Mouse (Mus musculus) heart, embryonic 14.5 days (tissue): ENCODE data around the gene Itga1. TPM values are rescaled to one million over a fixed set of nuclear protein-coding genes. Genes with fewer than 3 reads are reported as not detected.
A peak's percentile ranks its signal among the peaks of the same experiment; 100 is the strongest.

ENCODE experiments used
- ATAC-seq: fragments of 200-750 bp; cut with Nextera tagmentation; 2 replicates; pipeline ENCODE4 v1.8.0; 2017; ENCODE audit warnings: low read depth, moderate TSS enrichment; ENCODE audit not compliant: insufficient number of reproducible peaks, insufficient read depth, low FRiP score
- H3K27ac ChIP-seq, 2 experiments: fragments of 200-500 bp in 1 of 2; fragments of 300-500 bp in 1 of 2; sonication (generic) in 1 of 2; replicated peaks in 1 of 2; 2 replicates each; pipeline ENCODE4 v1.5.1; 2012 to 2014; ENCODE audit warnings: low read depth in 2 of 2, low read length in 2 of 2, control low read depth in 1 of 2, mild to moderate bottlenecking in 1 of 2, mixed read lengths in 1 of 2; ENCODE audit not compliant: control insufficient read depth in 1 of 2, insufficient read depth in 1 of 2
- H3K27me3 ChIP-seq: fragments of 300-500 bp; sonication (generic); 2 replicates; pipeline ENCODE4 v1.6.1; 2014; ENCODE audit warnings: mild to moderate bottlenecking, low read length, control low read depth; ENCODE audit not compliant: control insufficient read depth, insufficient read depth
- H3K36me3 ChIP-seq: fragments of 300-500 bp; sonication (generic); 2 replicates; pipeline ENCODE4 v1.6.1; 2014; ENCODE audit warnings: mild to moderate bottlenecking, control low read depth, low read length, mixed read lengths; ENCODE audit not compliant: control insufficient read depth, insufficient read depth
- H3K4me1 ChIP-seq, 2 experiments: fragments of 200-500 bp in 1 of 2; fragments of 300-500 bp in 1 of 2; sonication (generic) in 1 of 2; 2 replicates each; pipeline ENCODE4 v1.6.1; 2012 to 2014; ENCODE audit warnings: low read length in 2 of 2, control low read depth in 1 of 2, mixed read lengths in 1 of 2; ENCODE audit not compliant: control insufficient read depth in 2 of 2, insufficient read depth in 2 of 2
- H3K4me2 ChIP-seq: fragments of 300-500 bp; sonication (generic); 2 replicates; pipeline ENCODE4 v1.6.1; 2014; ENCODE audit warnings: mild to moderate bottlenecking, low read length
- H3K4me3 ChIP-seq, 2 experiments: fragments of 200-500 bp in 1 of 2; fragments of 300-500 bp in 1 of 2; sonication (generic) in 1 of 2; 2 replicates each; pipeline ENCODE4 v1.5.1; 2012 to 2014; ENCODE audit warnings: low read length in 2 of 2, mild to moderate bottlenecking in 2 of 2, control low read depth in 1 of 2, low read depth in 1 of 2, moderate library complexity in 1 of 2; ENCODE audit not compliant: control insufficient read depth in 1 of 2, insufficient read depth in 1 of 2
- H3K9ac ChIP-seq: fragments of 300-500 bp; sonication (generic); 2 replicates; pipeline ENCODE4 v1.6.1; 2014; ENCODE audit warnings: mild to moderate bottlenecking, low read length
- H3K9me3 ChIP-seq: fragments of 300-500 bp; sonication (generic); 2 replicates; pipeline ENCODE4 v1.6.1; 2016; ENCODE audit warnings: low read length, control low read depth; ENCODE audit not compliant: control insufficient read depth
- WGBS: fragments of 180-500 bp; shearing (Covaris S2); extraction: QIAGEN DNeasy Blood & Tissue Kit; methylation state at CpG from one replicate; pipeline ENCODE4 v1.1.7; 2014; 5-methylcytosine and 5-hydroxymethylcytosine counted together
- polyA plus RNA-seq: library from polyadenylated mRNA; unstranded; fragments of >200 nt; fragmentation: Nextera tagmentation; extraction: Ambion mirVana; gene quantifications from 2 replicates; pipeline ENCODE4 v1.2.1, GENCODE M21; 2014

Gene Itga1
- polyA plus RNA-seq, 1 experiment from 2014 or later: 32.6 TPM

DNA sequence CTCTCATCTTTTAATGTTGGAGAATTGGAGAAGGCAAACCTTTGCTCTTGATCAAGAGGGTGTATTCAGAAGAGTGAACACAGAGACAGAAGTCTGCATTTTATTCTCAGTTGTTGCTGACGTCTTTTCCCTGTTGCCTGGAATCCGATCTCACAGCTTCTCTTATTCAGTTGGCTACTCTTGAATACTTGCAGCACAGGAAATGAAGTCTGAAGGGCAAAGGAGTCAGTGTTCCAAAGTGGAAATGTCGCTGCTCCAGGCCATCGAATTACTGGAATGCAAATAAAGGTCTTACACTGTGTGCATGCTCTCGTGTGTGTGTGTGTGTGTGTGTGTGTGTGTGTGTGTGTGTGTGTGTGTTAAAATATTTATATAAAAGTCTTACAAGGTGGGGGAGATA, 30.7 kb upstream of the Itga1 start:
- H3K4me2 ChIP-seq: peak overlapping the region; percentile 40
- H3K4me3 ChIP-seq: no peak overlapping the region
- no peak overlapping the region for H3K9ac ChIP-seq
- no peaks in the 10 kb centered on the region for H3K27me3 ChIP-seq
- no peaks in the 10 kb centered on the region for H3K9me3 ChIP-seq
- H3K27ac ChIP-seq: peak overlapping the region; percentile 26 to 54
- WGBS: 9% methylated on average over 5 of the region's 5 CpGs
- H3K36me3 ChIP-seq: no peaks in the 10 kb centered on the region
- H3K4me1 ChIP-seq: peaks cover 0 to 4% of the 10 kb centered on the region in 2 experiments; a peak in 1 of 4 replicates
- no peak for ATAC-seq

DNA sequence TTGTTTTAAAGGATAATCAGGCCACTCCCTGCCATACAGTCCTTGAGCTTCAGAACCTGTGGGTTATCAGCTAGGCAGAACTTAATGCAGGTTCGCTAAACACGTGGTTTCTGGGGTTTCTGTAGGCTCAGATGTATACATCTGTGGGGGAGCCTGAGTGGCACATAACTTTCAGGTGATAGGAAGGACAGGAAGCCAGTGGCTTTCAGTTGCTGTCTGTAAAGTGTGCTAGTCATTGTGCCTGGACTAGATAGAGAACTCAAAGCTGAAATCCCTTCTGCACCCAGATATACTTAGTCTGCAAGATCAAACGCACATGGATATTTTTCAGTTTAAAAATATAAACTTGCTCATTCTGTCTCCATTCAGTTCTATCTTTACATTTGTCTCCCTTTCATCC, 29.6 kb upstream of the Itga1 start:
- H3K9me3 ChIP-seq: no peaks in the 10 kb centered on the region
- H3K4me2 ChIP-seq: no peak overlapping the region
- H3K4me3 ChIP-seq: no peak overlapping the region
- no peak for ATAC-seq
- WGBS: 62% methylated on average over 3 of the region's 3 CpGs
- no peaks in the 10 kb centered on the region for H3K36me3 ChIP-seq
- H3K9ac ChIP-seq: no peak overlapping the region
- H3K27me3 ChIP-seq: no peaks in the 10 kb centered on the region
- H3K4me1 ChIP-seq: peaks cover 0 to 4% of the 10 kb centered on the region in 2 experiments; a peak in 1 of 4 replicates
- H3K27ac ChIP-seq: no peak overlapping the region

DNA sequence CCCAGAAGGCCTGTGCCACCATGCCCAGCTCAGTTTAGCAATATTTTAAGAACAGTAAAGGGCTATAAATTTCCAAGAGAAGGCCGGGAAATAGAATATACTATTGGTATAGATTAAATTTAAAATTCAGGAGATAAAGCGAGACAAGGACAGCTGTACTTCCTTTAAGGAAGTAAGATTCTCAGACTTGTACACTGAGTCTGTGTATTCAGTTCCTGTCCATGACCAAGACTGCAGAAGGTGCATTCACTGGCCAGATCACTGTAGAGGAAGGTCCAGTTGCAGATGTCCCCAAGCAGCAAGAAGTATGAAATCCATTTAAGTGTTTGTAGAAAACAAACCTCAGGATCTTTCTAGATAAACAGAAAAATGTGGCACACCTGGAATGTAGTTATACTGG, 28.3 kb upstream of the Itga1 start:
- no peak overlapping the region for H3K27ac ChIP-seq
- no peak overlapping the region for H3K4me3 ChIP-seq
- H3K4me2 ChIP-seq: no peak overlapping the region
- no peak for ATAC-seq
- H3K9ac ChIP-seq: no peak overlapping the region
- no peaks in the 10 kb centered on the region for H3K36me3 ChIP-seq
- H3K9me3 ChIP-seq: no peaks in the 10 kb centered on the region
- no peaks in the 10 kb centered on the region for H3K27me3 ChIP-seq
- peaks cover 0 to 4% of the 10 kb centered on the region in 2 experiments; a peak in 1 of 4 replicates for H3K4me1 ChIP-seq
- WGBS: 81% methylated on average over 2 of the region's 2 CpGs

DNA sequence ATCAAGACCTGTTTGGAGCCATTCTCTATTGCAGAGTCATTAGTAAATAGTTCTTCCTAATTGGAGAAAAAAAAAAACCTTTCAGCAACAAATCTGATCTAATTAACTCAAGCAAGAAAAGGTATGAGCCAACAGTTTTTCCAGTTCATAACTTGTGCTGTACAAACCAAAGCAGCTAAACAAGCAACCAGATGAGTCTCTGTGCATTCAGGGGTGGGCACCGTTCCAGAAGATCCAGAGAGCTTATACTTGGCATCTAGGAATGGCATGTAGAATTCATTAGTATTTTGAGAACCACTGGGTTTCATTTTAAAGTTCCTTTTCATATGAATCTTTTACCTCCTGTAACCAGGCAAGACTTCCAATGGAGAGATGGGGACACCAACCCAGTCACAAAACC, 26.1 kb upstream of the Itga1 start:
- H3K9me3 ChIP-seq: no peaks in the 10 kb centered on the region
- no peak overlapping the region for H3K4me2 ChIP-seq
- no peak overlapping the region for H3K4me3 ChIP-seq
- no peak overlapping the region for H3K27ac ChIP-seq
- H3K36me3 ChIP-seq: no peaks in the 10 kb centered on the region
- H3K9ac ChIP-seq: no peak overlapping the region
- H3K4me1 ChIP-seq: peaks cover 0 to 4% of the 10 kb centered on the region in 2 experiments; a peak in 1 of 4 replicates
- ATAC-seq: no peak
- no peaks in the 10 kb centered on the region for H3K27me3 ChIP-seq
- 78% methylated on average over 1 of the region's 1 CpGs for WGBS

DNA sequence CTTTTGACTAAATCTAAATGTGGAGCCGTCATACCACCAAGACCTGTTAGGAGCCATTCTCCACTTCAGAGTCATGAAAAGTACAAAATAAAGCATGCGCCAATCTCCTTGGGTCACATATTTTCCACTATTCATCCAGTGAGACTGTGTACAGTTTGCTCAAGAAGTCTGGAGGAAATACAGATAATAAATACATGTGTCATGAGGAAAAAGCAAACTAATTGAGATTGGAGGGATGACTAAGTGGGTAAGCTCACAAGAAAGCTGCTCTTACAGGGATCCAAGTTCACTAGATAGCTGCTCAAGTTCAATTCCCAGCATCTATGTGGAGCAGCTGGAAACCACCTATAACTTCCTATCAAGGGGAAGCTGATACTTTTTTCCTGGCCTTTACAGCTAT, 24.8 kb upstream of the Itga1 start:
- Histone ChIP-seq H3K36me3 (no peaks in the 10 kb centered on the region), H3K9me3 (no peaks in the 10 kb centered on the region), H3K9ac (no peak overlapping the region), H3K27ac (no peak overlapping the region), H3K4me2 (no peak overlapping the region), H3K27me3 (no peaks in the 10 kb centered on the region), H3K4me1 (no peaks in the 10 kb centered on the region), H3K4me3 (no peak overlapping the region)
- WGBS: 82% methylated on average over 2 of the region's 2 CpGs
- ATAC-seq: no peak

DNA sequence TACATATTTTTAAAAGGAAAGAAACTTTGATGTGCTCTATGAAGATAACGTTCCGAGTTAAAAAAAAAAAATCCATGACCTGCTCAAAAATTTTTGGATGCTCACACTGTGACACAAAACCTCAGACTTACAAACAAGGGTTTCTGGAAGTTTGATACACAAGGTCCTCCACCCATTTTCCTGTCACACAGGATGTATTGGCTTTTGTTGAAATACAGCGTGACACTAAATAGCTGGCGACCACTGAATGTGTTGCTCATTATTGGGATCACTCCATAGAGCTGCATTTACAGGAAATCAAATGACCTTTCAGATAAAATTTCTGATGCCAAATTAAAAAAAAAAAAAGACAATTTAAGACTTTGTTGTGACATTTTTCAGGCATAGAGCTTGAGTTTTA, 23.4 kb upstream of the Itga1 start:
- H3K9ac ChIP-seq: no peak overlapping the region
- WGBS: 88% methylated on average over 4 of the region's 4 CpGs
- no peak overlapping the region for H3K4me3 ChIP-seq
- H3K4me2 ChIP-seq: no peak overlapping the region
- H3K27ac ChIP-seq: no peak overlapping the region
- H3K4me1 ChIP-seq: no peaks in the 10 kb centered on the region
- no peaks in the 10 kb centered on the region for H3K36me3 ChIP-seq
- H3K9me3 ChIP-seq: no peaks in the 10 kb centered on the region
- no peak for ATAC-seq
- no peaks in the 10 kb centered on the region for H3K27me3 ChIP-seq

DNA sequence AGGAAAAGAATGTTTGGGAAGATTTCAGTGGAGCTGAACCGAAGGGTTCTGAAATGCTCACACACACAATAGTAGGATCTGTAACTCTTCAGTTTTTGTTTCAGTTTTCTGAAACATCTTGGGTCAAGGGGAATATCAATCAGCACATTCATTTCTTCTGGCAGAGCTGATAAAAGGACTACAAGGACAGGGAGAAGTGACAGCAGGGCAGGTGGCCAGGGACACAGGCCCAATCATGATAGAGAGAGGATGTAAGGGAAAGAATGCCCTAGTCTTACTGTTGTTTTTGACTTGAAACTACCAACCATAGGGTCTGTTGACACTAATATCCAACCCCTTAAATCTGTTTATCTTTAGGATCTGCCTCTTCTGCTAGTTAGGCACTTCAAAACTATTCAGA, 22.8 kb upstream of the Itga1 start:
- no peak overlapping the region for H3K27ac ChIP-seq
- 50% methylated on average over 1 of the region's 1 CpGs for WGBS
- H3K27me3 ChIP-seq: no peaks in the 10 kb centered on the region
- no peak overlapping the region for H3K4me3 ChIP-seq
- no peak for ATAC-seq
- H3K36me3 ChIP-seq: no peaks in the 10 kb centered on the region
- H3K4me2 ChIP-seq: no peak overlapping the region
- no peaks in the 10 kb centered on the region for H3K4me1 ChIP-seq
- H3K9me3 ChIP-seq: no peaks in the 10 kb centered on the region
- no peak overlapping the region for H3K9ac ChIP-seq

DNA sequence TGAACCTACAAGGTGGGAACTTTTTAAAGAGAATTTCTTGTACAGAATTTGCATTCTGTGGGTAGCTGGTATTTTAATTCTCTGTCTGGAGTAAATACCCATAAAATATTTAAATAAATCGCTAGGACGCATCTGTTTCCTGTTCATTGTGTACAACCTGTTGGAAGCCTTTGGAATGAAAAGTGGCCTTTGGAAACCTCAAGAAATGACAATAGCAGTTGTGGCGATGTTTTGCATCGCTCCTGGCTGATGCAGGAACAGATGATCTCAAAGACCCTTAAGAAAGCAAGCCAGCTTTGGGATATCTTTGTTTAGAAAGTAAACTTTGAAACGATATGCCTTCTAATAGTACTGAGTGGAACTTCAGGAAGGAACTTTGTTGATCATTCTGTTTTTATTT, 17.0 kb upstream of the Itga1 start:
- Histone ChIP-seq H3K4me1 (no peaks in the 10 kb centered on the region), H3K4me2 (no peak overlapping the region), H3K9ac (no peak overlapping the region), H3K27ac (no peak overlapping the region), H3K4me3 (no peak overlapping the region), H3K36me3 (no peaks in the 10 kb centered on the region), H3K27me3 (no peaks in the 10 kb centered on the region), H3K9me3 (no peaks in the 10 kb centered on the region)
- ATAC-seq: no peak
- 65% methylated on average over 5 of the region's 5 CpGs for WGBS
